Mouse (Mus musculus) adrenal gland, adult 8-10 months (tissue): Measurements from ENCODE around the gene Emb. TPM values are rescaled to one million over a fixed set of nuclear protein-coding genes. Genes with fewer than 3 reads are reported as not detected.
"Not testable (repeated sequence)": the region's sequence is repeated elsewhere in the genome, so short reads cannot be mapped to it uniquely, and the experiment has no call there.

Source experiments
- DNase-seq: peaks from one replicate; pipeline ENCODE4 v3.0.0; 2022
- total RNA-seq, 4 experiments: library from RNA; stranded (reverse); gene quantifications; 2 replicates each; pipeline ENCODE4 v1.2.4; 2022

The Emb gene
- 10 to 100 TPM; 24.4 to 30.6 (median 26.5) TPM for total RNA-seq

DNA sequence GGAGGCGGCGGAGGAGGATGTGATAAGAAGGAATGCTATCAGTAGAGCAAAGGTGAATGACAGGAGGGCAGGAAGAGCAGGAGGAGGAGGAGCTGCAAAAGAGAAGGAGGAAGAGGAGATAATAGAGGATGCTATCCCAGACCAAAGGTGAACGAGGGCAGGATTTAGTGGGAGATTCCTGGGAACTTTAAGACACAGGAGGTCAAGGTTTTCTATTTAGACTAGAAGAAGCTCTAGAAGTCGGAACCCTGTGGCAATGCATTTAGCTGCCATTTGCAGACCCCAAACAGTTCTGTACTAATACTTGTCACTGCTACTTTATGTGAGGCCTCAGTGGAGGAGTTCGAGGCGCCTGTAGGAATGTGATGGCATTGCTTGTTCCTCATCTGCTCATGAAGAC lies at the start of gene Emb:
Gene Emb (plus strand): TSS at position 301 of the 400 bp plus-strand sequence.
- DNase-seq, result no peak

- no peak for DNase-seq
These were observed 44.4 kb upstream of the Emb start for GRCm38 (mm10) chr13:117163906-117164305.

- no peak for DNase-seq
These were observed 43.3 kb upstream of the Emb start for GRCm38 (mm10) chr13:117165071-117165470.

GRCm38 (mm10) chr13:117180912-117181311 lies 27.4 kb upstream of the Emb start:
- DNase-seq, result not testable (repeated sequence)

GRCm38 (mm10) chr13:117183288-117183687 lies 25.0 kb upstream of the Emb start:
- DNase-seq, result no peak

DNA sequence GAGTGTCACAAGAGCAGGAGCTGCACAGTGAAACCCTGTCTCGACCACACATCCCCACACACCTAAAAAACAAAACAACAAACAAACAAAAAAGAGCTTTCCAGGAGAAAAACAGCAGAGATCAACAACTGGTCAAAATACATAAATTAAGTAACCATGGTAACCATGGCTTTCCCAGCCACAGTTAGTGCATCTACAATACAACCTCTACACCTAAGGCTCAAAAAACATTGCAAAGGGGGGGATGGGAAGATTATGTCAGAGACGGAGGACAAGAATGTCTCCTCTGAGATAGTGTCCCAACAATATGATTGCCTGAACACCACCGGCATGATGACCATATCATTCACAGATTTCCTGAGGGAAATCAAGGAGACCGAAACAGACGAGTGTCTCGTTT lies 23.0 kb upstream of the Emb start:
- no peak for DNase-seq

DNA sequence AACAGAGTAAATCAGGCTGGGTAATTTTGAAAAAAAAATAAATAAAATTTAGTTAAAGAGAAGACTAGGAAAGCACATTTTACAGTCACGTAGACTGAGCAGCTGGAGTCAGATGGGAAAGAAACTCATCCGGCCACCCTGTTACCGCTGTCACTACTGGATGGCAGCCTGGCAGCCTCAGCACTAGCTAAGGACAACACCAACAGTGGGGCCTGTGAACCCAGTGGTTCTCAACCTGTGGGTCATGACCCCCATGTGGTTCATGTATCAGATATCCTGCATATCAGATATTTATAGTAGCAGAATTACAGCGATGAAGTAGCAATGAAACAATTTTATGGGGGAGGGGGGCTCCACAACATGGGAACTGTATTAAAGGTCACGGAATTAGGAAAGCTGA lies 16.2 kb upstream of the Emb start:
- DNase-seq, result no peak

DNA sequence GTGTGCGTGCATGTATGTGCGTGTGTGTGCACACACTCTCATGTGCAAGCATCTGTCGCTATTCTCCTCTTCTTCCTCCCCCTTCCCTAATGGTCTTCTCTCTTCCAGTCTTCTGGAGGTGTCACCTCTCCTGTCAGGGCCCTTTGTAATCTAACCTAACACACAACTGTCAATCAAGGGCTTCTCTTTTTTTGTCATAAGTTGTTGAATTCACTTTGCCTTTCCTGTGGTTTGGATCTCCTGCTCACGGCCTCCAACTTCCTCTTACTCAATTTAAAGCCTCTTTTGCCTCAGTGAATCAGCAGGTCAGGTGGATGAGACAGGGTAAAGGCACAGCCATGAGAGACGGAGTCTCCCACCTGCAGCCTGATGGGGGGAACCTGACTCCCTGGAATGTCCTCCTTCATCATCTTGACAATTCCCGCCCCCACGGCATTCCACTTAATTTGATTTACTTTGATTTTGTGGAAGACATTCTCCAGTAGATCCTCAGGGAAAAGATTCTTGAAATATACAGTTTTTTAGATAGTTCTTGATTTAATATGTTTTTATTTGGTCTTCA lies 14.8 kb upstream of the Emb start:
- no peak for DNase-seq

DNA sequence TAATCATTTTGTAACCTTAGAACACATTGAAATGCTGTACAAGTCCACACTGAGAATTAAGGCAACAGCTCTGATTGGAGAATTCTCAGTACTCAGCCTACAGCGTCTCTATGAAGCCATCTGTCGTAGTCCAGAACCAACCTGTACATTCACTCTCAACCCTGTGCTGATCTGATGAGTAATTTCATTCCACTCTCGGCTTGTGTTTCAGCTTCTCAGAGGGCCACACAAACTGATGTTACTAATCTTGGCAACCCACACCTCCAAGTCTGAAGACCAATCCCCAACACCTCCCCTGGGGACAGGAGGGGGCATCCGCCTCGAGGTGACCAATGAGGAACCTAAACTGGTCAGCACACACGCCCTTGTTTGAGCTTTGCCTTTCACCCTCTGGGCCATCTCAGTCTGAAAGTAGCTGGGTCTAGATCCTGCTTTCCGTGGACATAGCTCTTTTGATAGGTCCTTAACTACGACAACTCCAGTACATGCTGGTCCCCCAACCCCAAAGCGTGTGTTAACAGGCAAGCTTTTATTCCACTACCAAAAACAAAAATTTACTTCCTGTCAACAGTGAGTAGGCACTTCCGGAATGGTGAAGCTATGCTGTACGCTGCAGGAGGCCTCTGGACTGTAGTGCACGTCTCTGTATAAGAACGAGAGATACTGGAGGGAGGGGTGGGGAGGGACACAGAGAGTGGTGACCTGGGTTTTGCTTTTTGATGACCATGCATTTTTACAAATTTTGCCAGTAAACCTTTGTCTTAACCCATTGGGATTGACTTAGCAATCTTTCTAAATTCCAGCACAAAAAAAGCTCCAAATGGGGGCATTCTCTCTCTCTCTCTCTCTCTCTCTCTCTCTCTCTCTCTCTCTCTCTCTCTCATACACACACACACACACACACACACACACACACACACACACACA lies 12.5 kb upstream of the Emb start:
- no peak for DNase-seq

DNA sequence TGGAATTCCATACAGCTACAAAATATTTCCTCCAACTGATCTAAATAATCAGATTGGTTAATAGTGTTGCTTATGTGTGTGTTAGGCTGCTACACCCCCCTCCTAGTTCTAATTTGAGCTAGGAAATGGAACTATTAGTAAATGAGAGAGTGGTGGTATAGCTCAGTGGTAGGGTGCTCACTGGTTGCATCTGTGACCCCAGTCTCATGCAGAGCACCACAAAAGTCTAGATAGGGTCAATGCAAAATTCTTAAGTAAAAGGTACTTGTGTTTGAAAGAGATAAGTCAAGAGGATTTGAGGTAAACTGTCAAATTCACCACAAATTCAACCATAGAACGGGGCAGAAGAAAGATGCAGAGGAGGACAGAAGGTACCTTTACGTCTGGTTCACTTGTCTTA lies 10.7 kb upstream of the Emb start:
- DNase-seq, result no peak

- DNase-seq, result peak; percentile 35
These were observed 9.8 kb upstream of the Emb start for GRCm38 (mm10) chr13:117198402-117199083.

GRCm38 (mm10) chr13:117202755-117203471 lies 5.4 kb upstream of the Emb start:
- peak; percentile 24 for DNase-seq

DNA sequence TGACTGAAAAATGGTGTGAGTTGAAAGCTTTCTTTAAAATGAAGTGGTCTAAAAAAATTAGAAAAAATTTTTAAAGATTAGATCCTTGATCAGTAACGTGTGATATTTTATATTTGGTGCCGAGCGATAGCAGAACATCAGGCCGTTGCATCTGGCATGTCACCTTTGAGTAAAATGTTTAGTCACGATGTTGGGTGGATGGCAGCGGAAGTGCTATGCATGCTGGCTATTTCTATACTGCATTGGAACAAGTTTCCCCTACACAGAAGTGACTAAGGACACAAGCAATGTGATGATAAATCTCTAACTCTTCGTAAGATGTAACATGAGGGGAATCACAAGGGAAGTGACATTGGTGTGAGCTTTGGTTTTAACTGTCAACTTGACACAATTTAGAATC lies 3.7 kb upstream of the Emb start:
- no peak for DNase-seq

DNA sequence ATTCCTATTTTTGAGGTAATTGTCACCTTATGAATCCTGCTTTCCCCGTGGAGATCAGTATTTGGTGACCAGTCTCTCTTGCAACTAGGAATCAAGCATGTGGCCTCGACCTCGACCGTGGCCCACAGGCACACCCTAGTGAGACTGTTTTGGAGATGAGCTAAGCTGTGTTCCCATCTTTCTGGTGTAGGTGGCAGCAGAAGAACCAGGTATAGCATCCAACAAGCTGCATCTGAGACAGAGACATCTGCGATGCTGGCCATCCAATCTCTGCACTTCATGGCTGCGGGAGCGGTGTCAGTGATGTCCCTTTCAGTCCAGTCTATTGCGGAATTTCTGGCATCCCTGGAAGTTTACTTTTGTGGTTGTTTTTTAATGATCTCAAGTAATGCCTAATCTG lies 2.3 kb upstream of the Emb start:
- no peak for DNase-seq

GRCm38 (mm10) chr13:117211386-117211875 lies 3.1 kb downstream of the Emb start:
- DNase-seq, result peak; percentile 9

GRCm38 (mm10) chr13:117215481-117215880 lies 7.1 kb downstream of the Emb start:
- no peak for DNase-seq

DNA sequence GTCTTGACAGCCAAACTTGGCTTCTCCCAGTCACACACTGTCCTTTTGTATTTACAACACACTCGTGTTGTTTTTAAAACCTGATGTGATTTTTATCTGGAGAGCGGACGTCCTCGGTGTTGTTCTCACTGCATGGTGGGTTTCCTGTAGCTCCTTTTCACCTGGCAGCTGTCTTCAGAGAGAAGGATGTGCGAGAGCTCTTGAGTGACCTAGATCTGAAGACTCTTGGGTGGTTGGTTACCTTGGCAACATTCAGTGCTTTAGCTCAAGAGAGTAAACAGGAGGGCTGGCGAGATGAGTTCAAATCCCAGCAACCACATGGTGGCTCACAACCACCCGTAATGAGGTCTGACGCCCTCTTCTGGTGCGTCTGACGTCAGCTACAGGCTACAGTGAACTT lies 7.8 kb downstream of the Emb start:
- DNase-seq, result no peak

GRCm38 (mm10) chr13:117216752-117217363 lies 8.5 kb downstream of the Emb start:
- DNase-seq, result no peak

- no peak for DNase-seq
These were observed 9.3 kb downstream of the Emb start for GRCm38 (mm10) chr13:117217621-117218020.

GRCm38 (mm10) chr13:117218092-117218491 lies 9.8 kb downstream of the Emb start:
- DNase-seq, result no peak

- no peak for DNase-seq
These were observed 11.7 kb downstream of the Emb start for GRCm38 (mm10) chr13:117219871-117220500.
